In genomic region chr3:69839485-69839884, GRCm38 (mm10) we compare ENCODE assay signal across 30 mouse cellular contexts. TPM values are rescaled to one million over a fixed set of nuclear protein-coding genes. Genes with fewer than 3 reads are reported as not detected.
"Had no signal": no experiment of that assay in that cellular context is flagged by ENCODE, and none has a peak within 500 bp of the region (broad histone marks: within the 10 kb centered on the region; RNA-seq: fewer than 3 reads in every experiment).

No protein-coding gene starts in this region.

- H3K27me3 ChIP-seq: heart, embryonic 12.5 days; hindbrain, embryonic 12.5 days; intestine, embryonic 15.5 days; limb, embryonic 13.5 days; limb, embryonic 15.5 days; liver, embryonic 12.5 days had no signal

- DNase-seq: forebrain, postnatal 0 days; gastrocnemius, adult 2 months; gastrocnemius, postnatal 10 days; gastrocnemius, postnatal 25 days; heart, postnatal 10 days; heart, postnatal 4 days; kidney, adult 2 months; kidney, postnatal 10 days; kidney, postnatal 36 days; layer of hippocampus, adult 9-11 months; layer of hippocampus, postnatal 36 days; left cerebral cortex, postnatal 4 days; lung, adult 18-20 months had no signal

- H3K9me3 ChIP-seq: heart, embryonic 10.5 days; heart, embryonic 12.5 days; hindbrain, embryonic 10.5 days; hindbrain, embryonic 12.5 days; intestine, embryonic 15.5 days; limb, embryonic 13.5 days; limb, embryonic 15.5 days; liver, embryonic 12.5 days had no signal

- H3K4me3 ChIP-seq: gastrocnemius, adult 2 months; heart, embryonic 10.5 days; heart, embryonic 12.5 days; hindbrain, embryonic 10.5 days; hindbrain, embryonic 12.5 days; intestine, embryonic 15.5 days; limb, embryonic 13.5 days; limb, embryonic 15.5 days; liver, embryonic 12.5 days had no signal

- H3K4me2 ChIP-seq: heart, embryonic 12.5 days; hindbrain, embryonic 12.5 days; hindbrain, embryonic 14.5 days; intestine, embryonic 15.5 days; limb, embryonic 13.5 days; limb, embryonic 15.5 days; liver, embryonic 12.5 days had no signal

- H3K4me1 ChIP-seq: heart, embryonic 10.5 days; heart, embryonic 12.5 days; hindbrain, embryonic 10.5 days; hindbrain, embryonic 12.5 days; intestine, embryonic 15.5 days; limb, embryonic 13.5 days; limb, embryonic 15.5 days; liver, embryonic 12.5 days had no signal

- H3K36me3 ChIP-seq: heart, embryonic 10.5 days; heart, embryonic 12.5 days; hindbrain, embryonic 10.5 days; hindbrain, embryonic 12.5 days; intestine, embryonic 15.5 days; limb, embryonic 13.5 days; limb, embryonic 15.5 days; liver, embryonic 12.5 days had no signal

- H3K9ac ChIP-seq: forebrain, postnatal 0 days; heart, embryonic 12.5 days; hindbrain, embryonic 12.5 days; hindbrain, embryonic 14.5 days; intestine, embryonic 15.5 days; limb, embryonic 13.5 days; limb, embryonic 15.5 days; liver, embryonic 12.5 days; liver, embryonic 14.5 days had no signal

- ATAC-seq: forebrain, postnatal 0 days; hindbrain, embryonic 16.5 days; inflammation-experienced regulatory T-cells, adult 6 months; intestine, embryonic 15.5 days; intestine, postnatal 0 days; liver, embryonic 12.5 days had no signal

- H3K27ac ChIP-seq: gastrocnemius, adult 2 months; heart, embryonic 10.5 days; hindbrain, embryonic 10.5 days; hindbrain, embryonic 12.5 days; hindbrain, embryonic 14.5 days; intestine, embryonic 15.5 days; limb, embryonic 13.5 days; limb, embryonic 15.5 days; liver, embryonic 12.5 days; liver, embryonic 14.5 days had no signal

RNA-seq across cellular contexts. Expression of gene Sptssb, which starts 20.3 kb away (rescaled TPM):
- total RNA-seq: gastrocnemius, adult 2 months; gastrocnemius, postnatal 10 days; gastrocnemius, postnatal 25 days; gastrocnemius, postnatal 4 days; granulocyte monocyte progenitor cell, adult 5-6 weeks; heart, adult 8-10 months; heart, postnatal 10 days; heart, postnatal 25 days; heart, postnatal 4 days had no signal
- polyA plus RNA-seq: inflammation-experienced regulatory T-cells, adult 6 months had no signal
